Mouse (Mus musculus) ES-E14 (cell line): ENCODE measurements around the gene Trim9. TPM values are rescaled to one million over a fixed set of nuclear protein-coding genes. Genes with fewer than 3 reads are reported as not detected.

Experiments used
- DNase-seq: peaks from one replicate; pipeline ENCODE4 v3.0.0-alpha.2; 2013; ENCODE audit warnings: low read depth, low spot score
- H3K27ac ChIP-seq: 2 replicates; pipeline ENCODE4 v1.5.1; 2012; ENCODE audit warnings: low read depth, mild to moderate bottlenecking, low read length, moderate library complexity, mixed read lengths; ENCODE audit not compliant: poor library complexity, insufficient read depth, severe bottlenecking
- H3K36me3 ChIP-seq: 2 replicates; pipeline ENCODE4 v1.6.1; 2012; ENCODE audit warnings: mild to moderate bottlenecking, low read length, moderate library complexity, mixed read lengths; ENCODE audit not compliant: control insufficient read depth, poor library complexity, insufficient read depth, severe bottlenecking
- H3K4me1 ChIP-seq, 2 experiments: fragments of 150-350 bp in 1 of 2; sonication (generic) in 1 of 2; 2 replicates each; pipeline ENCODE4 v1.6.1; 2012; ENCODE audit warnings: low read length in 2 of 2, mild to moderate bottlenecking in 1 of 2, mixed read lengths in 1 of 2; ENCODE audit not compliant: control insufficient read depth in 2 of 2, insufficient read depth in 2 of 2, poor library complexity in 1 of 2
- H3K4me3 ChIP-seq, 2 experiments: fragments of 150-350 bp in 1 of 2; sonication (generic) in 1 of 2; 2 replicates each; pipeline ENCODE4 v1.5.1; 2012; ENCODE audit warnings: low read length in 2 of 2, low read depth in 1 of 2, mild to moderate bottlenecking in 1 of 2, mixed read lengths in 1 of 2; ENCODE audit not compliant: insufficient read depth in 1 of 2, poor library complexity in 1 of 2, severe bottlenecking in 1 of 2
- H3K9ac ChIP-seq: 2 replicates; pipeline ENCODE4 v1.6.1; 2012; ENCODE audit warnings: low read depth, mild to moderate bottlenecking, low read length, mixed read lengths; ENCODE audit not compliant: poor library complexity, insufficient read depth, severe bottlenecking
- H3K9me3 ChIP-seq: fragments of 150-350 bp; sonication (generic); 2 replicates; pipeline ENCODE4 v1.6.1; 2012; ENCODE audit warnings: low read depth, mild to moderate bottlenecking, low read length; ENCODE audit not compliant: control insufficient read depth, insufficient read depth
- CHD2 ChIP-seq: IDR thresholded peaks from 2 replicates; pipeline ENCODE4 v1.6.1; 2014; ENCODE audit warnings: mild to moderate bottlenecking, low read depth, low read length, inconsistent platforms
- HCFC1 ChIP-seq: IDR thresholded peaks from 2 replicates; pipeline ENCODE4 v1.6.1; 2012; ENCODE audit warnings: low read length, inconsistent platforms, borderline replicate concordance; ENCODE audit not compliant: insufficient read depth
- MAFK ChIP-seq: IDR thresholded peaks from 2 replicates; pipeline ENCODE4 v1.6.1; 2014; ENCODE audit warnings: mild to moderate bottlenecking, low read depth, low read length, inconsistent platforms; ENCODE audit not compliant: insufficient read depth
- ZC3H11A ChIP-seq: IDR thresholded peaks from 2 replicates; pipeline ENCODE4 v1.6.1; 2012; ENCODE audit warnings: low read depth, mild to moderate bottlenecking, inconsistent platforms, low read length, borderline replicate concordance
- ZNF384 ChIP-seq: IDR thresholded peaks from 2 replicates; pipeline ENCODE4 v1.6.1; 2012; ENCODE audit warnings: low read depth, low read length, inconsistent platforms
- in situ Hi-C, 2 experiments: fragments of 600-800 bp; cut with MboI; formaldehyde crosslinking; loops; one replicate each; pipeline ENCODE4 v1.15.1; 2025; ENCODE audit warnings: low sequenced_read_pairs in 2 of 2, inconsistent platforms in 1 of 2; ENCODE audit not compliant: unreplicated experiment in 2 of 2
- total RNA-seq: library from RNA; depleted of rRNA; stranded (reverse); fragments of 300-350 nt; gene quantifications from 2 replicates; pipeline ENCODE4 v1.2.3, GENCODE M21; 2012

Gene Trim9
- total RNA-seq, 1 experiment: 0.04 TPM

DNA sequence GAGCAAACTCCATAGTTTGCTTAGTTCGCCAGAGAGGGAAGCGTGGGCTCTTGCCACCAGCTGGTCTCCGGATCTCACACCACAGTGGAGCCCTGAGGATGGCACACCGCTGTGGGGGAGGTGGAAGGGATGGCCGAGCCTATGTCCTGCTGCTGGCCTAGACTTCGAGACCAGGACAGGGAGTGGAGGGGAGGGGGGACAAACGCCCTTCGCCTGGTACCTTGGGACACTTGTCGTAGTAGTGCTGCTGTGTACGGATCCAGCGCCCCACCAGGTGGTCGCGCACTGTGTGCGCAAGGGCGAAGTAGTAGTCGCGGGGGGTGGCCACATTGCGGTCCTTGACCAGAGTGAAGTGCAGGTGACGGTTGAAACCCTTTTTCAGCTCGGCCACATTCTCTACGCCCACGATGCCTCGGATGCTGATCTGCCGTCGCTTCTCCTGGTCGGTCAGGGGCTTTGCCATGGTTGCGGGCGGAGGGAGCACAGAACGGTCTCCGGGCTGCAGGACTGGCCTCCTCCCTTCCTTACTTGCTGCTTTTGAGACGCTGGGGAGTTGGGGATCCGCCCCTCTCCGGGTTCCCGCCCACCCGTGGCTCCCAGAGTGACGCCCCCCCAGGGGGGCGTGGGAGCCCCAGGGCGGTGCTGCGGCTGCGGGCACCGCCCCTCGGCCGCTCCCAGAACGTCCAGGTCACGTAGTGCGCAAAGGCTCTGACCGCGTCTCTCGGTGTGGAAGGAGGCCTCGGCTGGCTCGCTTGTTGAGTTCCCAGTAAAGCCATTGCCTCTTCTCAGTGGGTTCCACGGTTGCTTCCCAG is 120.1 kb downstream of the Trim9 start:
- in situ Hi-C loops: no loop called here
- Histone ChIP-seq H3K9ac (0 out of 2 replicates have a peak overlapping the region, but pooled peaks have one; percentile 1), H3K4me1 (peaks cover 0 to 8% of the 10 kb centered on the region in 2 experiments; a peak in 1 of 4 replicates), H3K27ac (no peak overlapping the region), H3K4me3 (peak overlapping the region; percentile 52 to 70), H3K36me3 (no peaks in the 10 kb centered on the region), H3K9me3 (no peaks in the 10 kb centered on the region)
- TF ChIP-seq ZNF384: no peak
- no peak for TF ChIP-seq MAFK
- no peak for TF ChIP-seq ZC3H11A
- no peak for TF ChIP-seq HCFC1
- no peak for TF ChIP-seq CHD2
- DNase-seq: peak; percentile 68

DNA sequence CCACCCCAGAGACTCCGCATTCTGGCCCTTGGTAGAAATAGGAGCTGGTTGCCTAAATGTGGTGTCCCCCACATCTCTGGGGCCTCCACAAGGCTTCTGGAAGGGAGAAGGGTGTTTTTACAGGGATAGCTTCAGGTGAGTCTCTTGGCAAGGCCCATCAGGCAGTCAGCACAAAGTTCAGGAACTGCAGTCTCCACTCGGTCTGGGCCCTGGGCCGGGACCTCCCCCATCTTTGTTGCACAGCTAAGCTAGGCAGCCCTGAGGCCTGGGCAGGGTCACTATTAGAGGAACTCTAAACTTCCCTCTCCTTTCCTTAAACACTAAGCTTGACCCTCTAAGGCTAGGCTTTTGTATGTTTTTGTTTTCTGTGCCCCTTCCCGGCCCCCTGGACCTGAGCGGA is 120.8 kb downstream of the Trim9 start:
- TF ChIP-seq CHD2: no peak
- TF ChIP-seq MAFK: no peak
- no peak for TF ChIP-seq ZC3H11A
- no peak for TF ChIP-seq HCFC1
- no peak for TF ChIP-seq ZNF384
- peaks cover 0 to 8% of the 10 kb centered on the region in 2 experiments; a peak in 1 of 4 replicates for H3K4me1 ChIP-seq
- H3K36me3 ChIP-seq: no peaks in the 10 kb centered on the region
- H3K9ac ChIP-seq: no peak overlapping the region
- in situ Hi-C loops: no loop called here
- no peak overlapping the region for H3K27ac ChIP-seq
- no peaks in the 10 kb centered on the region for H3K9me3 ChIP-seq
- DNase-seq: no peak
- H3K4me3 ChIP-seq: peak overlapping the region; percentile 52 to 70; a peak in 3 of 4 replicates

DNA sequence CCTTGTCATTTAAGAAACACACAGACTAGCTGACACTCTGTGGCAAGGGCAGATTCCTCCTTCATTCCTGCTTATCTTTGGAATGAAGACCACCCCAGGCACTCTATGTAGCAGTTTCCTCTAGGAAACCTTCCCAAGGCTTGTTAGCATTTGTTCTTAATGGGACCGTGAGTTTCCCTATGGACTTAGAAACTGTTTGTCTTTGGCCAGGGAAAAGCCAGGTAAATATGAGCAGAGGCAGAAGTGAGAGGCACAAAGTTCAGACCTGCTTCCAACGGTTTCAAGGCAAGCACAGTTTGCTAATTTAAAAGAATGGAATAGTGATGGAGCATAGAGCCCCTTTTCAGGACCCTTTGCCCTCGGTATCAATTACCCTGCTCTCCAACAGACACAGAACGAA is 124.1 kb downstream of the Trim9 start:
- DNase-seq: no peak
- no peak overlapping the region for H3K27ac ChIP-seq
- in situ Hi-C loops: no loop called here
- H3K4me3 ChIP-seq: no peak overlapping the region
- H3K4me1 ChIP-seq: peaks cover 0 to 8% of the 10 kb centered on the region in 2 experiments; a peak in 1 of 4 replicates
- no peak overlapping the region for H3K9ac ChIP-seq
- H3K36me3 ChIP-seq: no peaks in the 10 kb centered on the region
- no peak for TF ChIP-seq MAFK
- no peak for TF ChIP-seq ZC3H11A
- TF ChIP-seq ZNF384: no peak
- no peak for TF ChIP-seq CHD2
- no peak for TF ChIP-seq HCFC1
- no peaks in the 10 kb centered on the region for H3K9me3 ChIP-seq

DNA sequence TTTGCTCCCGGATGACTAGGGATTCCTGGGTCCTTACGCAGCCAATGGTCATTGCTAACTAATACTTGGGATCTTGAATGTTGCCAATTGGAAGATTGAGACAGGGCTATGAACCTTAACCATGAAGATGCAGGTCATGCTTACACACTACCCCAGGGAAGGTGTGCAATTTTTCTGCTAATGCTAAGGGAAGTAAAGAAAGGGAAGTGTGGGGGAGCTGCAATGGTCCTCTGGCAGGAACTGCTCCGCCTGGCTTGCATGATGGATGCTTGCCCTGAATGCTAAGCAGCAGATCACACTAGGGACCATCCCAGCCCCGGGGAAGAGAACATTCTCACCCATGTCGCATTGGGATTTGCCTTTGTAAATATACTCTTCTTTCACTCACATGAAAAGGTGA is 126.0 kb downstream of the Trim9 start:
- H3K27ac ChIP-seq: no peak overlapping the region
- no peak overlapping the region for H3K4me3 ChIP-seq
- H3K36me3 ChIP-seq: no peaks in the 10 kb centered on the region
- in situ Hi-C loops: no loop called here
- no peak for DNase-seq
- H3K4me1 ChIP-seq: no peaks in the 10 kb centered on the region
- no peak overlapping the region for H3K9ac ChIP-seq
- TF ChIP-seq ZNF384 (no peak), HCFC1 (no peak), MAFK (no peak), ZC3H11A (no peak), CHD2 (no peak)
- no peaks in the 10 kb centered on the region for H3K9me3 ChIP-seq
